In the genomic region with DNA sequence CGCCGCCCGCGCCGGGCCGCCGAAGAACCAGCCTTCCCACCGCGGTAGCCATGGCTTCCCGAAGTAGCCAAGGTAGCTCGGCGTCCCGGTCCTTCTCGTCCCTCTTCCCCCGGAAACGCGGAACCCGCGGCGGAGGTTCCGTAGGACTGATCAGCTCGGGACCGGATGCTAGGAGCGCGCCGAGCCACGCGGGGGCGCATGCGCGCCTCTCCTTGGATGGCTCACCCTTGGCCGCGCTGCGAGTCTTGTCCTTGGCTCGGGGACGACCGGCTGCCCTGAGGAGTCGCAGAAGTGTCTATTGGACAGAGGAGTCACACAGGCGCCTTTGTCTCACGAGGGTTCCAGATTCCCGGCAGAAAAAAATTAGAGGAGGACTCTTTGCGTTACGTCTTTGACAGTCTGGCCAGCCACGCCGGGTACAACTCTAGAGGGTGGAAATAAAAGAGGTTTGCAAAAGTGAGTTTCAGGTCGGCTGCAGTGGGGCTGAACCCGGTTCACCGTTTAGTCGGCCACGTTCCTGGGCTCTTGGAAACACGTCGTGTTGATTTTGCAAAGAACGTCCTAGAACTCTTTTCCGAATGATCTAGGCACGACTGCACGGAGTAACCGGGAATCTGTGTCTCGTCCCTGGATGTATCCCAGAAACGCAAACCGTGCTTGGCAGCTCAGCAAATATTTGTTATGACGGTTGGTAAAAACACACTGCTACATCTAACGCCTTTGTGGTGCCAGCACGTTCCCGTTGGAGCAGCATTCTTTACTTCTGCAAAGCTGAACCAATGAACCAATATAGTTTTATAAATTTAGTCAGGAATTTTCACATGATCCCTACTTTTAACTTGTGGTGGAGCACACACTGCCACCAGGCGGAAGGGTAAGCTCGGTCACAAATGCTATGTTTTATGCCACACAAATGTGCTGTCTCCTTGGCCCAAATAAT, we compare ENCODE assay signal across 8 mouse cellular contexts. TPM values are rescaled to one million over a fixed set of nuclear protein-coding genes. Genes with fewer than 3 reads are reported as not detected.
DNase-seq lines count a peak whose midpoint lies in the region; ATAC-seq lines count a peak whose summit lies in the region.

A gene (minus strand): TSS at position 577 of the 940 bp plus-strand sequence.

- peak within 1 kb of the TSS; percentile 70 for H3K4me2 ChIP-seq in hindbrain, embryonic 13.5 days

- DNase-seq in NIH3T3 (ENCODE audit: low read depth): peak; percentile 98
- DNase-seq in cerebellum, postnatal 10 days: peak; percentile 98 to 99
- peak; percentile 89 to 95 for DNase-seq in frontal cortex, postnatal 10 days (ENCODE audit: low spot score in 2 of 2)
- peak; percentile 99 to 100 for DNase-seq in layer of hippocampus, postnatal 25 days (ENCODE audit: extremely low spot score in 1 of 2, low spot score in 1 of 2)
- DNase-seq in lung, postnatal 25 days (ENCODE audit: low spot score): peak; percentile 95
- DNase-seq in retina, embryonic 14.5 days (ENCODE audit: low spot score): peak; percentile 99
- DNase-seq in thymus, postnatal 4 days: peak; percentile 98

- peak; percentile 99 for ATAC-seq in hindbrain, embryonic 13.5 days (ENCODE audit: low FRiP score)

- H3K27ac ChIP-seq in hindbrain, embryonic 13.5 days: peak within 1 kb of the TSS; percentile 72

- peaks cover 14% of the 10 kb centered on the region for H3K36me3 ChIP-seq in hindbrain, embryonic 13.5 days

- H3K27me3 ChIP-seq in hindbrain, embryonic 13.5 days: no peaks in the 10 kb centered on the region

- H3K4me3 ChIP-seq in hindbrain, embryonic 13.5 days: peak within 1 kb of the TSS; percentile 75

- H3K9me3 ChIP-seq in hindbrain, embryonic 13.5 days: no peaks in the 10 kb centered on the region

- H3K4me1 ChIP-seq in hindbrain, embryonic 13.5 days (replicated peaks): peaks cover 9% of the 10 kb centered on the region

- WGBS in hindbrain, embryonic 13.5 days: under 1% methylated on average over 66 of the region's 66 CpGs

- peak within 1 kb of the TSS; percentile 84 for H3K9ac ChIP-seq in hindbrain, embryonic 13.5 days

RNA-seq across cellular contexts. Expression of the gene that starts here (rescaled TPM):
- 39.7 and 42.0 TPM in 2 replicates for polyA plus RNA-seq in hindbrain, embryonic 13.5 days (2015; fragmentation: Nextera tagmentation; extraction: Ambion mirVana)
- 10 to 100 TPM; 21.1 to 22.6 TPM for total RNA-seq in layer of hippocampus, postnatal 25 days (2021)

Comparison
In these comparisons a context has a peak if more than half of its experiments do, and no peak if none do; other contexts are left out.
1. Peak in every context shown above with its lines: DNase-seq, ATAC-seq, H3K4me3 ChIP-seq and H3K27ac ChIP-seq.